Mouse (Mus musculus): ENCODE measurements around the gene Trim2. TPM values are rescaled to one million over a fixed set of nuclear protein-coding genes. Genes with fewer than 3 reads are reported as not detected.
A peak's percentile ranks its signal among the peaks of the same experiment; 100 is the strongest.

The Trim2 gene
- polyA plus RNA-seq, 1 experiment from 2014 or later = 24.9 TPM

GRCm38 (mm10) chr3:84313801-84314541, 7.3 kb upstream of the Trim2 start:
- no peak overlapping the region for H3K9ac ChIP-seq (ENCODE audit: low read depth, low read length)
- ATAC-seq (ENCODE audit: low read depth) (no peak; the same call in 1 of the 2 replicates), DNase-seq (ENCODE audit: low spot score) (no peak)
- H3K9me3 ChIP-seq (ENCODE audit: control insufficient read depth, low read length) = no peaks in the 10 kb centered on the region
- no peak overlapping the region for H3K4me2 ChIP-seq (ENCODE audit: low read depth, low read length)
- no peak overlapping the region for H3K27ac ChIP-seq (replicated peaks; ENCODE audit: low read depth, low read length)
- no peaks in the 10 kb centered on the region for H3K36me3 ChIP-seq (ENCODE audit: control insufficient read depth, insufficient read depth, low read length)
- WGBS = 78% methylated on average over 6 of the region's 6 CpGs
- H3K4me3 ChIP-seq (ENCODE audit: low read depth, low read length) = no peak overlapping the region
- no peaks in the 10 kb centered on the region; the same call in 1 of the 2 replicates for H3K4me1 ChIP-seq (ENCODE audit: control insufficient read depth, insufficient read depth, low read length)
- H3K27me3 ChIP-seq (replicated peaks; ENCODE audit: control insufficient read depth, insufficient read depth, low read length) = no peaks in the 10 kb centered on the region

GRCm38 (mm10) chr3:84313003-84313800, 6.5 kb upstream of the Trim2 start:
- H3K4me2 ChIP-seq (ENCODE audit: low read depth, low read length) = no peak overlapping the region
- ATAC-seq (ENCODE audit: low read depth) = peak; percentile 56; the same call in 1 of the 2 replicates

GRCm38 (mm10) chr3:84312326-84312725, 5.6 kb upstream of the Trim2 start:
- no peak overlapping the region for H3K9ac ChIP-seq (ENCODE audit: low read depth, low read length)
- no peak overlapping the region for H3K4me3 ChIP-seq (ENCODE audit: low read depth, low read length)
- WGBS = 72% methylated on average over 5 of the region's 5 CpGs

More at GRCm38 (mm10) chr3:84313003-84313800, 6.5 kb upstream of the Trim2 start:
- no peak overlapping the region for H3K4me3 ChIP-seq (ENCODE audit: low read depth, low read length)
- 50% methylated on average over 18 of the region's 18 CpGs for WGBS
- no peak overlapping the region for H3K27ac ChIP-seq (replicated peaks; ENCODE audit: low read depth, low read length)
- peak; percentile 87 for DNase-seq (ENCODE audit: low spot score)
- H3K27me3 ChIP-seq (replicated peaks; ENCODE audit: control insufficient read depth, insufficient read depth, low read length) = no peaks in the 10 kb centered on the region
- H3K4me1 ChIP-seq (ENCODE audit: control insufficient read depth, insufficient read depth, low read length) = no peaks in the 10 kb centered on the region; the same call in 1 of the 2 replicates
- H3K36me3 ChIP-seq (ENCODE audit: control insufficient read depth, insufficient read depth, low read length) = no peaks in the 10 kb centered on the region
- no peak overlapping the region for H3K9ac ChIP-seq (ENCODE audit: low read depth, low read length)
- no peaks in the 10 kb centered on the region for H3K9me3 ChIP-seq (ENCODE audit: control insufficient read depth, low read length)

GRCm38 (mm10) chr3:84307516-84307915, 839 bp upstream of the Trim2 start:
- WGBS = 73% methylated on average over 5 of the region's 5 CpGs
- peaks cover 29% of the 10 kb centered on the region for H3K27me3 ChIP-seq (replicated peaks; ENCODE audit: control insufficient read depth, insufficient read depth, low read length)
- DNase-seq (ENCODE audit: low spot score) = no peak

More at GRCm38 (mm10) chr3:84312326-84312725, 5.6 kb upstream of the Trim2 start:
- Histone ChIP-seq H3K4me2 (ENCODE audit: low read depth, low read length) (no peak overlapping the region), H3K27me3 (replicated peaks; ENCODE audit: control insufficient read depth, insufficient read depth, low read length) (no peaks in the 10 kb centered on the region), H3K36me3 (ENCODE audit: control insufficient read depth, insufficient read depth, low read length) (no peaks in the 10 kb centered on the region), H3K9me3 (ENCODE audit: control insufficient read depth, low read length) (no peaks in the 10 kb centered on the region), H3K27ac (replicated peaks; ENCODE audit: low read depth, low read length) (no peak overlapping the region), H3K4me1 (ENCODE audit: control insufficient read depth, insufficient read depth, low read length) (no peaks in the 10 kb centered on the region; the same call in 1 of the 2 replicates)
- DNase-seq (ENCODE audit: low spot score) = no peak
- ATAC-seq (ENCODE audit: low read depth) = no peak

GRCm38 (mm10) chr3:84305722-84306510, 761 bp downstream of the Trim2 start:
- 44% methylated on average over 15 of the region's 15 CpGs for WGBS

More at GRCm38 (mm10) chr3:84307516-84307915, 839 bp upstream of the Trim2 start:
- Histone ChIP-seq H3K27ac (replicated peaks; ENCODE audit: low read depth, low read length) (no peak overlapping the region), H3K4me2 (ENCODE audit: low read depth, low read length) (no peak overlapping the region), H3K36me3 (ENCODE audit: control insufficient read depth, insufficient read depth, low read length) (no peaks in the 10 kb centered on the region), H3K9ac (ENCODE audit: low read depth, low read length) (no peak overlapping the region), H3K4me1 (ENCODE audit: control insufficient read depth, insufficient read depth, low read length) (peaks cover 7% of the 10 kb centered on the region; the same call in 1 of the 2 replicates), H3K4me3 (ENCODE audit: low read depth, low read length) (no peak overlapping the region), H3K9me3 (ENCODE audit: control insufficient read depth, low read length) (0 out of 2 replicates have a peak, but pooled peaks cover 4% of the 10 kb centered on the region)
- ATAC-seq (ENCODE audit: low read depth) = no peak

GRCm38 (mm10) chr3:84305010-84305692, 1.5 kb downstream of the Trim2 start:
- Histone ChIP-seq H3K9ac (ENCODE audit: low read depth, low read length) (peak overlapping the region; percentile 50; the same call in 1 of the 2 replicates), H3K27me3 (replicated peaks; ENCODE audit: control insufficient read depth, insufficient read depth, low read length) (peaks cover 31% of the 10 kb centered on the region), H3K27ac (replicated peaks; ENCODE audit: low read depth, low read length) (no peak overlapping the region)

More at GRCm38 (mm10) chr3:84305722-84306510, 761 bp downstream of the Trim2 start:
- Histone ChIP-seq H3K9ac (ENCODE audit: low read depth, low read length) (no peak overlapping the region), H3K36me3 (ENCODE audit: control insufficient read depth, insufficient read depth, low read length) (no peaks in the 10 kb centered on the region), H3K9me3 (ENCODE audit: control insufficient read depth, low read length) (0 out of 2 replicates have a peak, but pooled peaks cover 4% of the 10 kb centered on the region), H3K27ac (replicated peaks; ENCODE audit: low read depth, low read length) (no peak overlapping the region), H3K4me1 (ENCODE audit: control insufficient read depth, insufficient read depth, low read length) (peaks cover 7% of the 10 kb centered on the region; the same call in 1 of the 2 replicates), H3K4me2 (ENCODE audit: low read depth, low read length) (peak overlapping the region; percentile 79), H3K27me3 (replicated peaks; ENCODE audit: control insufficient read depth, insufficient read depth, low read length) (peaks cover 31% of the 10 kb centered on the region), H3K4me3 (ENCODE audit: low read depth, low read length) (peak overlapping the region; percentile 39; the same call in 1 of the 2 replicates)
- no peak for ATAC-seq (ENCODE audit: low read depth)
- no peak for DNase-seq (ENCODE audit: low spot score)

GRCm38 (mm10) chr3:84304339-84305009, 2.2 kb downstream of the Trim2 start:
- Histone ChIP-seq H3K4me2 (ENCODE audit: low read depth, low read length) (peak overlapping the region; percentile 79), H3K27ac (replicated peaks; ENCODE audit: low read depth, low read length) (no peak overlapping the region), H3K27me3 (replicated peaks; ENCODE audit: control insufficient read depth, insufficient read depth, low read length) (peaks cover 31% of the 10 kb centered on the region), H3K9me3 (ENCODE audit: control insufficient read depth, low read length) (0 out of 2 replicates have a peak, but pooled peaks cover 4% of the 10 kb centered on the region), H3K36me3 (ENCODE audit: control insufficient read depth, insufficient read depth, low read length) (no peaks in the 10 kb centered on the region), H3K4me3 (ENCODE audit: low read depth, low read length) (peak overlapping the region; percentile 39), H3K4me1 (ENCODE audit: control insufficient read depth, insufficient read depth, low read length) (peaks cover 7% of the 10 kb centered on the region; the same call in 1 of the 2 replicates), H3K9ac (ENCODE audit: low read depth, low read length) (peak overlapping the region; percentile 50)
- peak; percentile 58 for ATAC-seq (ENCODE audit: low read depth)
- WGBS = under 1% methylated on average over 32 of the region's 32 CpGs
- peak; percentile 83 for DNase-seq (ENCODE audit: low spot score)

More at GRCm38 (mm10) chr3:84305010-84305692, 1.5 kb downstream of the Trim2 start:
- peak overlapping the region; percentile 79 for H3K4me2 ChIP-seq (ENCODE audit: low read depth, low read length)
- peak; percentile 95 for DNase-seq (ENCODE audit: low spot score)
- peak overlapping the region; percentile 39 for H3K4me3 ChIP-seq (ENCODE audit: low read depth, low read length)
- 0 out of 2 replicates have a peak, but pooled peaks cover 4% of the 10 kb centered on the region for H3K9me3 ChIP-seq (ENCODE audit: control insufficient read depth, low read length)
- no peaks in the 10 kb centered on the region for H3K36me3 ChIP-seq (ENCODE audit: control insufficient read depth, insufficient read depth, low read length)
- ATAC-seq (ENCODE audit: low read depth) = peak; percentile 94
- H3K4me1 ChIP-seq (ENCODE audit: control insufficient read depth, insufficient read depth, low read length) = peaks cover 7% of the 10 kb centered on the region; the same call in 1 of the 2 replicates
- WGBS = 1% methylated on average over 28 of the region's 28 CpGs

Data from embryonic facial prominence, embryonic 14.5 days (tissue).